Mouse (Mus musculus) small intestine, adult 2 months (tissue): ENCODE measurements around the gene Tpm1.

Experiments
- CTCF ChIP-seq: fragments of 200-500 bp; IDR thresholded peaks from 2 replicates; pipeline ENCODE4 v1.5.1; 2012; ENCODE audit warnings: low read depth, mild to moderate bottlenecking, control low read depth, inconsistent platforms, low read length, moderate library complexity, mixed read lengths; ENCODE audit not compliant: insufficient replicate concordance, insufficient read length; ENCODE audit errors: extremely low read depth
- POLR2A ChIP-seq: fragments of 200-500 bp; IDR thresholded peaks from 2 replicates; pipeline ENCODE4 v1.6.1; 2012; ENCODE audit warnings: low read depth, mild to moderate bottlenecking, control low read depth, inconsistent platforms, low read length, moderate library complexity

DNA sequence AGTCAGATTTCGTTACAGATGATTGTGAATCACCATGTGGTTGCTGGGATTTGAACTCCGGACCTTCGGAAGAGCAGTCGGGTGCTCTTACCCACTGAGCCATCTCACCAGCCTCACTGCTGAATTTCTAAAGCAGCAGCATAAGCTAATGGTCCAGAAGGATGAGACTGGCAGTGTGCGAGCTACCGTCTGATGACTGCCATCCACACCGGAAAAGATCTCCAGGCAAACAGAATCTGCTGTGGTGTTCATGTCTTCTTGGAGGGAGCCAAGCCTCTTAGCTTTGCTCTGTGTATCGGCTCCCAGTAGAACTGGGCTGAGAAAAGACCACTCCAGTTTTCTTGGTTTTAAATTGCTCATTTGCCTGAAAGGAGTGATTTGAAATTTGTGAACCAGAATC lies 49.5 kb downstream of the Tpm1 start:
- no peak for TF ChIP-seq POLR2A
- TF ChIP-seq CTCF: no peak
